Mouse (Mus musculus): ENCODE results near the gene 4921536K21Rik.
"Not testable (repeated sequence)": the region's sequence is repeated elsewhere in the genome, so short reads cannot be mapped to it uniquely, and the experiment has no call there.

The 4921536K21Rik gene

DNA sequence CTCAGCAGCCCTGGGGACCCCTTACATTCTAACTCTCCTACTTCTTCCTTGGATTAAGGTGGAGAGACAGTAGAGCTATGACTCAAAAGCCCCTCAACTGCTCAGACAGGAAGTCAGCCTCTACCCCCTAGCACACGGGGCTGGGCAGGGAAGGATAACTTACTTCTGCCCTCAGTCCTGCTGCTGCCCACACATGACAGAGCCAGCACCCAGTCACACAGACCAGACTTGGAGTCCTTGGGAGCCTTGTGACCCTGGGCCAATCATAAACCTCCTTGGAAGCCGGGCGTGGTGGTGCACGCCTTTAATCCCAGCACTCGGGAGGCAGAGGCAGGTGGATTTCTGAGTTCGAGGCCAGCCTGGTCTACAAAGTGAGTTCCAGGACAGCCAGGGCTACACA lies 16.5 kb upstream of the 4921536K21Rik start:
- not testable (repeated sequence) for DNase-seq (ENCODE audit: low spot score in 2 of 2)

DNA sequence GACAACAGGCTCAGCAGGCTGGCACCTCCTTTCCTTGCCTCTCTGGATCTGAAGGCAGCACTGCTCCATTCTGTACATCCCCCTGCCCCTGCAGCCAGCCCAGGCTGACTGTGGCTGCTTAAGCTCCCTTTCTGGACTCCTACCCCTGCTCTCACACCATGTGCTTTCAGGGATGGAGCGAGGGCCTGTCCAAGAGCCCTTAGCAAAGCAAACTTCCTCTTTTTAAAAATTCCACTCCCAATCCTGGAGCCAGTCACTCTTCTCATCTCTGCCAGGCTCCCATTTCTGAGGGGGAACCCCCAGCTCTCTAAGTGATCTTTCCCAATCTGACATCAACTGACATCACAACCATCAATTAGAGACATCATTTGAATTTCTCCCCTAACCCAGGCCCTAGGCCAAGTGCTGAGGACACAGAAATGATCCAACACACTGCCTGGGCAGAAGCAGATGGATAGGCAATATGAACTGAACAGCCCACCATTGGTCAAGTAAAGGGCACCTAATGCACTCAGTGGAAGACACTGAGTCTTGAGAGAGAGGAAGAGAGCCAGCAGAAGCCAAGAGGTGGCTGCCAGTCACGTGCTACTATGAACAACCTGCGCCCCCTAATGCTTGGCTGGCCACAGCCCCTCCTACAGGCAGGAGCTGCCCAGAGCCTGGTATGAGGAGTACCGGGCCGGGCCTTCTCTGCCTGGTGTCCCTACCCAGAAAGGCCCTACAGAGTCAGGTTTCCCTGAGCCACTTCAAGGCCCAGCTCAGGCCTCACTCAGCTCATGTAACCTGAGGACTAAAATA lies 15.8 kb upstream of the 4921536K21Rik start:
- DNase-seq (ENCODE audit: low spot score in 2 of 2), result no peak

DNA sequence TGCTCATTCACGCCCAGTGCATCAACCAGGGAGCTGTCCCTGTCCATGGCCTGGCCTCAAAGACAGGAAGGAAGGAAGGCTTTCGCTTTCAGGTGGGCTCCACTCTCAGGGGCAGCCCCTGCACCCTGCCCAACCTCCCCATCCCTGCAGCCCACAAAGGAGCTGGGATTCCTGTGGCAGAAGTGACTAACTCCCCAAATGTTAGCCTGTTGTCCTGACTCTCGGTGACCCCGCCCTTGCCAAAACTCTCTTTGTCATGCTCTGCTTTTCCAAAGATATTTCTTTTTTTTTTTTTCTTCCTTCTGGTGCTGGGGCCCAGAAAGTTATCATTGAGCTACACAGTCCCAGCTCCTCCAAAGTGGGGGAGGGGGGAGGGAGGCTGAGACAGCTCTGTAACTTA lies 14.3 kb upstream of the 4921536K21Rik start:
- no peak for DNase-seq (ENCODE audit: low spot score in 2 of 2)

DNA sequence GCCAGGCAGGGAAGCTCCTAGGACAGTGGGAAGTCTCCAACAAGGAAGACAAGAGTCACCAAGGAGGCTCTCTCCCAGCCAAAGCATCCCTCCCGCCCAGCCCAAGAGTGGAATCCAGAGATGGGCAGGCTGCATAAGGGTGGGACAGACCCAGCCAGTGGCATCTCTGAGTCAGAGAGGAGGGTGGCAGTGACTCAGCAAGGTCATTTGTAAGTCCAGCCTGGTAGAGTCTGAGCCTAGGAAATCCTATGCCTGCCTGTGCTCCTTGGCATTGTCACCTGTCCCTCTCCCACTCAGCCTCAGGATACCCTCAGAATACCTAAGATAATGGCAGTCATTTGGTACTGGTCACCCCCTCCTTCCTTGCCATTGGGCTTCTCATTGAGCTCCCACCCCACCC lies 10.5 kb upstream of the 4921536K21Rik start:
- no peak for DNase-seq (ENCODE audit: low spot score in 2 of 2)

DNA sequence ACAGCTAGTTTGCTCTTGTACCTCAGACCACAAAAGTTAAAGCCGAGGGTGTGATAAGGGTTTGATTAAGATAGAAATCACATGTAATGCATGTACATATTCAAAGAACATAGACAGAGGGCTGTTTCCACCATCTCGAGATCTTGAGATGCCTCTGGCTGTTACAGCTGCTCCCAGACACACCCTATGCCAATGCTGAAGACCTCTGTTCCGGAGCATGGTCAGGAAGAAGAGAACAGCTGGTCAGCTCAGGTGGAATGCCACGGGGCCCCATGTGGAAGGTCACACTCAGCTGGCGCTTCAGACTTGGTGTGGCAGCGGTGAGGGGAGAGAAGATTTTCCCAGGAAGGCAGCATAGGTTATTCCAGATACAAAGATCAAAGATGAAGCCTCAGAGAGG lies 9.8 kb upstream of the 4921536K21Rik start:
- DNase-seq (ENCODE audit: low spot score in 2 of 2), result no peak

DNA sequence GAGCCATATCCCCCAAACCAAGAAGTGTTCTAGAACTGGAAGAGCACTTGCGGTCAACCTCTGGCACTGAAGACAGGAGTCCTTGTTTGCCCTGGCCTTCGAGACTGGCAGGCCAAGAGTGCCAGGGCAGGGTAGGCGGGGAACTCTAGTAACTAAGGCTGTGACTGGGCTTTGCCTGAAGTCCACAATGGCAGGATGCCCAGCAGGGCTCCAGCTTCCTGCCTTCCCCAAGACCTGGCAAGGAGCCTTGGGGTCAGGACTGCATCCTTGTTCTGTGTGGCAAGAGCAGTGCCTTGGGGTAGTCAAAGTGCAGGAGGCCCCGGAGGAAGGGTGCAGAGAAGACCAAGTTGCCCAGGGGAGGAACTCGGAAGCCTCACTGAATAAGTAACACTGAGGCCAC lies 8.1 kb upstream of the 4921536K21Rik start:
- peak in 1 of 2 experiments; percentile 71 for DNase-seq (ENCODE audit: low spot score in 2 of 2)

DNA sequence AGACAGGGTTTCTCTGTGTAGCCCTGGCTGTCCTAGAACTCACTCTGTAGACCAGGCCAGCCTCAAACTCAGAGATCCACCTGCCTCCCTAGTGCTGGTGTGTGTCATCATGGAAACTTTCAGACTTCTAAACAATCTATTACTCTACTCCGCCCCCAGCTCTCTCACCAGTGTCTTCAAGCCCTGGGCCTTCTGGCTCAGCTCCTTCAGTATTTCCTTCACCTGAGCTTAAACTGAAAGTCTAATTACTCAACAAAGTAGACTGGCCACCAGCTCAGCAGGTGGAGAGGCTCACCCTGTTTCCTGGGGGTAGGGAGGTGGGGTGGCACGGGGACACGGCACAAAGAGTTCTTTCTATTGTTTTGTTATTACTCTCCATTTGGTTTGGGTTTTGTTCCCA lies 7.6 kb upstream of the 4921536K21Rik start:
- DNase-seq (ENCODE audit: low spot score in 2 of 2), result no peak

DNA sequence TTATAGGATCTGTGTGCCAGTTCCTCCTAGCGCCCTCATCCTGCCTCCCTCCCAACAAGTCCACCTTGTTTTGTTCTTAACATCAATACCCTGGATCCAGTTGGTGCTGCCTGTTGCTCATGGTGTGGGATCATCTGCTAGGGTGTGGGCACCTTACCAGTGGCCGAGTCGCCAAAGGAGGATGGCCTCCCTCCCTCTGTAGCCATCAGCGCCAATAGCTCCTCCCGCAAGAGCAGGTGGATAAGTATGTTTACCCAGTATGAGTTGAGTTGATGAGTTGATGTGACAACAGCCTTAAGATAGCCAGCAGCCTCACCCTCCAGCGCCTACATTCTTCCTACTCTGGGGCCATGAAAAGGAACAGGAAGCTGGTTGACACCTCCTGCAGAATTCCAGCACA lies 5.4 kb upstream of the 4921536K21Rik start:
- no peak for DNase-seq (ENCODE audit: low spot score in 2 of 2)

DNA sequence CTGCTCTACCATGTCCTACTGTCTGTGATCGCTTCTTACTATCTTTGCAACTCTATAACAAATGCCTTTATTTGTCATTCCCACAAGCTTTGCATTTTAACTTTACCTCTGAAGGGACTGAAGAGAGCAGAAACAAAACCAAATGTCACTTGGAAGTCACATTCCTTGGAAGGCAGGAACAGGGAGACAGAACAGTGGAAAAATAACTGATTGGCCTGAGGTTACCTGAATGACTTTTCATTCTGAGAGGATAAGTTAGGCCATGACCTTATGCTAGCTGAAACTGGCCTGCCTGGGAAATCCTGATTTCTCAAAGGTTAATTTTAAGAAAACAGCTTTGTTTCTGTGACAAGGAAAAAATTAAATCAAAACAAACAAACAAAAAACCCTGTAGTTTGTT lies 1.0 kb upstream of the 4921536K21Rik start:
- no peak for DNase-seq (ENCODE audit: low spot score in 2 of 2)

DNA sequence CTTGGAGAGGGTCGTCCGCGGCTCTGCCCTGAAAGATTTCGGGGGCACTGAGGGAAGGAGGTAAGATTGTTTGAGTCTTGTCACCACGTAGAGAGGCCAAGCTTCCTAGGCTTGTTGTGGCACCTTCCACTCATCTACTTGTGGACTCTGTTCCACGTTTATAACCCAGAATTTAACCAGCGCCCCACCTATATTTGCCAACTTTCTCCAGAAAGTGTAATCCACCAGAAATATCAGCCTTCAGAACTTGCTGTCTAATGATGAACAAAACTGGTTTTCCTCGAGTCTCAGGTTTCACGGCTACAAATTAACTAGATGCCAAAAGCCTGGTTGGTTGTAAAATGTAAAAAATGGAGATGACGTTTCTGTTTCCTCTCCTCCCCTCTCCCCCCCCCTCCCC lies 560 bp upstream of the 4921536K21Rik start:
- no peak for DNase-seq (ENCODE audit: low spot score in 2 of 2)

DNA sequence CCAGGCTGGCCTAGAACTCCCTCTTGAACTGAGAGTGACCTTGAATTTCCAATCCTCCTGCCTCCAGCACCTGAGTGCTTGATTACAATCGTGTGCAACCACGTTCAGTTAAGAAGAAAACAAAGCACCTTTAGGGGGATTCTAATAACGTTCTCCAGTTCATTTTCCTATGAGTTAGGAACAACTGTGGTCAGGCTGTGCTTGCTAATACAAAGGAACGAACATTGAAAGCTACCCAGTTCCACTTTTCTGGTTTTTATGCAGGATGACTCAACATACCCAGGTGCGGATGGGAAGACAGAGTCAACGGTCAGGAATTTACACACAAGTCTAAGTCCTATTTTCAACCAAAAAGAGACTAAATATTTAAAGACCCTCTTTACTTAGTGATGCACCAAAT lies 928 bp downstream of the 4921536K21Rik start:
- no peak for DNase-seq (ENCODE audit: low spot score in 2 of 2)

DNA sequence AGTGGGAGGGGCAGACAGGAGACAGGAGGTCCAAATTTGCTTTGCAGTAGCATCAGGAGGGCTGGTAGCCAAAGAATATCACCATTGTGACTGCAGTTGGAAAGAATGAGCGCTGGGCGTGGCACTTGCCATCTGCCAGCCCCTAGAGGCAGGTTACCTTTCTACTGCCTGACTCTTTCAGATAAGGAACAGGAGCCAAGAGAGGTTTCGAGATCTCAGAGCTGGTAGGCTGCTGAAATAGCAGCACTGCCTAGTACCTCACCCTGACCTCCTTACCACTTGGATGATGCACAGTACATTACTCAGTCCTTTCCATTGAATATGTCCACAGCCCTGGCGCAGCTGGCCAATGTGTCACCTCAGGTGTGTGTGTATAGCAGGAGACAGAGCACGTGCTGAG lies 7.6 kb downstream of the 4921536K21Rik start:
- no peak for DNase-seq (ENCODE audit: low spot score in 2 of 2)

DNA sequence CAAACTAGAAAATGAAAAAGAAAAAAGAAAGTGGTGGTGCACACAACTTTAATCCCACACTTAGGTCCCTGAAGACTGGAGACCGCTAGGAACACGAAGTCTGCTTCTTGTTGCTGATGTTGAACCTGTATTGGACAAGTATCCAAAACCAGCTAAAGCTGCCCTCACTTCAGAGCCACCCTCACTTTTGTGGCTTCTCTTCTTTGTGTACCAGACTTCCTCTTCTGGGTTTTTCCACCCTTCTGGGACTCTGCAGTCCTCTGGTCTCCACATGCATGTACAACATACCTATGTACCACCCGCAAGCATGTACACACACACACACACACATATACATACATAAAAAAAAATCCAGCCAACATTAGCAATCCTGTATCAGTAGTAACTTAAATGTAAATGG lies 11.2 kb downstream of the 4921536K21Rik start:
- DNase-seq (ENCODE audit: low spot score in 2 of 2), result no peak

DNA sequence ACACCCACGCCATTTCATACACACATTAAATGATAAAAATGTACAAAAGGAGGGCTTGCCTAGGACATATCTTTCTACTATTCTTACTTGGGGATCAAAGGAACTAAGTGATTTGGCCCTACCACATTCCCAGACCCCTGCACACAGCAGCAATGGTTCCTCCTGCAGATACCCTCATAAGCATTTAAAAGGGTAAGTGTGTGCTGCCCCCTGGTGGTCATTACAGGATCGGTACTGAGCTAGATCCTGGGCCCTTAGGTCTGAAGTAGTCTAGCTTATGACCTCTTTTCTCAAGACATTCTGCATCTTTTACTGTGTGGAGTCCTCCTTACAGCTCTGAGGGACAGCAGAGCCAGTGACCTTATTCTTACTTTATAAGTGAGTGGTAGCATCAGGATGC lies 15.1 kb downstream of the 4921536K21Rik start:
- peak; percentile 26 to 77 for DNase-seq (ENCODE audit: low spot score in 2 of 2)

DNA sequence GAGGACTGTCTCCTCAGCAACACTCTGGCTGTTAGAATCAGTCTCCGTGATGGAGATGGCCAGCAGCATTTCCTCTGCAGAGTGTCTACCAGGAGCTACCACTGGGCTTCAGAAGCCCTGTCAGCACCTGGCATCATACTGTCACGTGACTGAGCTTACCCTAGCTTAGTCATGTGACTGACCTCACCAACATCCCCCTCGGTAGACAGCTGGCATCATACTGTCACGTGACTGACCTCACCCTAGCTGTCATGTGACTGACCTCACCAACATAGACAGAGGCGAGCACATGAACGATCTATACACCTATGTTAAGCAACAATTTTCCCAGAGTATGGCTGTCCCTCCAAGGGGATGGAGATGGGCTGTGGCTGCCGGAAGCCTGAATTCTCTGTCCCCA lies 16.2 kb downstream of the 4921536K21Rik start:
- no peak for DNase-seq (ENCODE audit: low spot score in 2 of 2)

DNA sequence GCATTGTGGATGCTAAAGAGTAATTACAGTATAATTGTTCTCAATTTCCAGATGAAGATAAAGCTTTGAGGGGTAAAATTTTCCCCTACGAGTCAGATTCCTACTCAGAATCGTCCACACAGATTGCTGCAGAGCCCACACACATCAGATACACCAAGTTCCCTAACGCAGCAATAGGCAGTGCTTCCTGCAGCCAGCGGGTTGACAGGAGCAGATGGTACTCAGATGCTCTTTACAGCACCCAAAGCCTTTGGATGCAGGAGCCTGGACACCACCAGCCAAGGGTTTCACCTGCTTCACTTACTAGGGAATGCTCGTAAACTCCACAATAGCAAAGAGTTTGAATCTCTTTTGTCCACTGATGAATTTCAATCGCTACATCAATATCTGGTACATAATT lies 18.5 kb downstream of the 4921536K21Rik start:
- DNase-seq (ENCODE audit: low spot score in 2 of 2), result no peak

DNA sequence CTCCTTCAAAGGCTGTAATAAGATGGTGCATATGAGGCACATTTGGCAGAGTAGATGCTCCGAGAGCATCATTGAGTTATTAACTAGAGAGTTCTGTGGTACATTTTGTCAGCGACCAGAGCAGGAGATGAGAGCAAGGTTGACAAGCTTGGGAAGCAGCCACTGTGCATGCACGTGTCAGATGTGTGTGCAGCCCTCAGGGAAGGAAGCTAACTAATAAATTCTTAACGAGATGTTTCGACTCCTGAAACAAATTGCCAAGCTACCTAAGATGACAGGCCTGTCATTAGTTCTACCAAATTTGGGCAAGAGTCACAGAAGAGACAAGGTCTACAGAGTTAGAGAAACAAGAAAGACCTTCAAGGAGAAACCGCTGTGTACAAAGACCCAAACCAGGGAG lies 30.6 kb downstream of the 4921536K21Rik start:
- no peak for DNase-seq (ENCODE audit: low spot score in 2 of 2)

DNA sequence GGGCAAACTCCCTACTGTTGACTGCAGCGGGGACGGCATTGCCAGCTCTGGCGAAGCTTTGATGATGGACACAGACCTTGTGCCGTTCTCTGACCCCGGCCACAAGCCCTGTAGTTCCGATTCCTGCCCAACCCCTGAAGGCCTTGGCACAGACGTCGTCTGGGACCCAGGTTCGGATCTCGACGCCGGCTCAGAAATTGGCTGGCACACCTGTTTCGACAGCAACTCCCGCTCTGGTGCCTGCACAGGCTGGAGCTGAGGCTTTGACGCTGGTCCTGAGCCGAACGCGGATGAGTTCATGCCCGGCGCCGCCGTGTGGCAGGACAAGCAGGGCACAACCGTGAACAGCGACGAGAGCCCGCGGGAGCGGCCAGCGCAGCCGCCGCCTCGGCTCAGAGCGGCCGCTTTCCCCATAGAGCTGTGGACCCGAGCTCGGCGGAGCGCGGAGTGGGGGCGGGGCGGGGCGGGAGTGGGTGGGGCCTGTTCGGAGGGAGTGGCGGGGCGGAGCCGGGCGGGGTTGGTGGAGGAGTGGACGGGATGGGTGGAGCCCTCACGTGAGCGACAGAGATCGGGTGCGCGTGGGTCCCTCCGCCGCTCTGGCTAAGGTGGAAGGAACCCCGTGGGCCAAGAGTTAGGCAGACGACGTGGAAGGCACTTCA lies 31.3 kb downstream of the 4921536K21Rik start, which contains the start of gene Osbp2:
Gene Osbp2, minus strand, starts transcription at position 450 of the 659 bp plus-strand sequence.
- DNase-seq (ENCODE audit: low spot score in 2 of 2), result peak; percentile 54 to 71

DNA sequence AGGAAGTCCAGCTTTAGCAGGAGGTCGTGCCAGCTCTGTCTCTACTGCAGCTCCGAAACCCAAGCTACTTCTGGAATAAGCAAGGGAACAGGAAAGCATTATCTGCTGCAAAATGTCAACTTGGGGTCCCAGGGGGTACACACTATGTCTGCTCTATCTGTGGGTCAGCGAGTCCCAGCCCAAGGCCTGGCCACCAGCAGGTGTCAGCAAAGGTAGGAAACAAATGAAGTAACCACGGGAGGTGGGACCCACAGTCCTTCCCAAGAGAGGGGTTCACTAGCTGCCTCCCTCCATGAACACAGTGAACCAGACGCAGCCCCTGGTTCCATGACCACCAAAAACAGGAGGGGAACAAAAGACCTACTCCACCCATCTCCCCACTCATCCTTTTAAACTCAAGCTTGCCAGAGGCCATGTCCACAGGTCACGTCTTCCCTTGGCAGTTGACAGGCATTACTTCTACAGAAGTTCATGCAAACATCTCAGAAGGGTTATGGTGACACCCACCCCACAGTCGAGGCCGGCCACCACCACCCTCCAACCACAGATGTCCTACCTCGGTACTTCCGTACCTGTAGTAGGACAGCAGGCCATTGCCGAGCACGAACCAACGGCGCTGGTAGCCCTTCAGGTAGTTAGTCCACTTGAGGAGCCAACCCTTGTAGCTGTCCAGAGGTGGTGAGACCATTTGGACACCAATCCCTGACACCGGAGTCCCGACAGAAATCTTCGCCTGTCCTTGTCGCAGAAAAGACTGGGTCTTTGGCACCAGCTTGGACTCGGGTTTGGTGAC lies 32.0 kb downstream of the 4921536K21Rik start:
- DNase-seq (ENCODE audit: low spot score in 2 of 2), result no peak

DNA sequence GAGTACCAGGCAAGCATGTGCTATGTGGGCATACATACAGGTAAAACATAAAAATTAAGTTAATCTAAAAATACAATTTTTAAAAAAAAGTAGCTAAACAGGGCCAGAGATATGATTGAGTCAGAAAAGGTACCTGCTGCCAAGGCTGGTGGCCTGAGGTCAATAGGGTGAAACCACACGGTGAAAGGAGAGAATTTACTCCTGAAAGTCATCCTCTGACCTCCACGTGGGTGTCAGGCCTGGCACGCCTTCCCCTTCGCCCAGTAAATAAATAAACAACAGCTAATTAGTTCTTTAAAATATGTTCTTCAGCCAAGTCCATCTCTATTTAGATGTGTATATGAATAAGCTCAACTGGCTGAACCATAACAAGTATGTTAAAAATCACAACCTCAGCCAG lies 34.5 kb downstream of the 4921536K21Rik start:
- no peak for DNase-seq (ENCODE audit: low spot score in 2 of 2)

DNA sequence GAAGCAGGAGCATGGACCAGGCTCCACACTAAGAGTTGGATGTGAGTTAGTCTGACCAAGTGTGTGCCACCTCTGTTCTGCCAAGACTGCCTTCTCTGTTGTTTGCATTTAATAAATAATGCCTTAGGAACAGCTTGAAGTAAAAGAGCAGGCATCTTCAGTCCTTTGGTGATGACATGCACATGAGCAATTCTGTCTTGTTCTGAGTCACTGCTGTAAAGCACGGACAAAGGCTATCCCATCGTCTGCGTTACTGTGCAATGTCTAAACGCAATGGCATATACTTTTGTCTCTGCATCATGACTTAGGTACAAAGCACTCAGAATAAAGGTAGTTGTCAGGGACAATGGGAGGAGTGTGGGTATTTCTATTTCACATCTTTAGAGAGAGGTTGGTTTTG lies 35.1 kb downstream of the 4921536K21Rik start:
- DNase-seq (ENCODE audit: low spot score in 2 of 2), result no peak

DNA sequence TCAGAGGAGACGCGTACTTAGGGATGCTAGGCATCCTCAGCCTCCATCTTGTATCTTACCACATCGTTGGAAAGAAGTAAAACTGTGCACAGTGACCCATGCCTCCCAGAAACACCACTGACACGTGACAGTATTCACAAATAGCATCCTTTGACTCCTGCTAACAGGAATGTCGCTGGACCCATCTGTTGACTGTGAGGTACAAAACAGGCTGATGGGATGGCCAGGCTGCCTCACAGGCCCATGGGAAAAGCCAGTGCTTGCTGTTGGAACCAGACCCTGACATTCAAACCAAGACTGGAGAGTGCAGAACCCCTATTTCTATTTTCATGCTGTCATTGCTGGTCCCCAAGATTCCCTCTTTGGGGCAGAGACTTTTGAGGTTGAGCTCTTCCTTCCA lies 37.0 kb downstream of the 4921536K21Rik start:
- no peak for DNase-seq (ENCODE audit: low spot score in 2 of 2)

DNA sequence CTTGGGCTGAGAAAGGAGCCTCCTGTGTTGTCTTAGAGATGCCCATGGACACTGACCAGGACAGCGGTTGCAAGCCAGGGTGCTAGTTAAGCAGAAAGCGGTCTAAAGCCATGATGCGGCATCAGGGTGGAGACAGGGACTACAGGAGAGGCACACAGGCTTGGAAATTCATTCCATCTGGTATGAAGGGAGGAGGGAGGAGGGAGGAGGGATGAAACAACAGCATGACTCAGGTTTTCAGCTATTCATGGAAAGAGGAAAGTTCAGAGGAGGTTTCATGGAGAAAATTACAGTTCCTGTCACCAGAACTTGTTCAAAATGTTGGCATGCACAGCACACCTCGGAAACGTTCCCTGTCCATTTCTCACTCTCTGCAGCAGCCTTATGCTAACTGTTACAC lies 39.1 kb downstream of the 4921536K21Rik start:
- DNase-seq (ENCODE audit: low spot score in 2 of 2), result no peak

Measured in urinary bladder, postnatal 4 days (tissue).